Mouse (Mus musculus): Measurements from ENCODE around the gene Muc4.

Gene Muc4

GRCm38 (mm10) chr16:32803901-32804300 lies 68.2 kb downstream of the Muc4 start:
- DNase-seq (ENCODE audit: low spot score in 2 of 2) = no peak

GRCm38 (mm10) chr16:32805151-32805550 lies 69.5 kb downstream of the Muc4 start:
- DNase-seq (ENCODE audit: low spot score in 2 of 2) = no peak

GRCm38 (mm10) chr16:32807408-32808185 lies 71.9 kb downstream of the Muc4 start:
- DNase-seq (ENCODE audit: low spot score in 2 of 2) = no peak

GRCm38 (mm10) chr16:32810321-32810720 lies 74.6 kb downstream of the Muc4 start, which contains the start of gene Smbd1:
Gene Smbd1, minus strand, starts transcription at chr16:32810477.
- DNase-seq (ENCODE audit: low spot score in 2 of 2) = no peak

GRCm38 (mm10) chr16:32812888-32813361 lies 77.2 kb downstream of the Muc4 start:
- peak; percentile 57 to 78 for DNase-seq (ENCODE audit: low spot score in 2 of 2)

GRCm38 (mm10) chr16:32813362-32813761 lies 77.7 kb downstream of the Muc4 start:
- no peak for DNase-seq (ENCODE audit: low spot score in 2 of 2)

- DNase-seq (ENCODE audit: low spot score in 2 of 2) = no peak
These were observed 78.1 kb downstream of the Muc4 start for GRCm38 (mm10) chr16:32813771-32814170.

- no peak for DNase-seq (ENCODE audit: low spot score in 2 of 2)
These were observed 78.9 kb downstream of the Muc4 start for GRCm38 (mm10) chr16:32814539-32814938.

GRCm38 (mm10) chr16:32815160-32815605 lies 79.5 kb downstream of the Muc4 start:
- no peak for DNase-seq (ENCODE audit: low spot score in 2 of 2)

- DNase-seq (ENCODE audit: low spot score in 2 of 2) = no peak
These were observed 82.3 kb downstream of the Muc4 start for GRCm38 (mm10) chr16:32818036-32818435.

- no peak for DNase-seq (ENCODE audit: low spot score in 2 of 2)
These were observed 82.8 kb downstream of the Muc4 start for GRCm38 (mm10) chr16:32818441-32818840.

- DNase-seq (ENCODE audit: low spot score in 2 of 2) = no peak
These were observed 86.2 kb downstream of the Muc4 start for GRCm38 (mm10) chr16:32821772-32822449.

- DNase-seq (ENCODE audit: low spot score in 2 of 2) = no peak
These were observed 86.8 kb downstream of the Muc4 start for GRCm38 (mm10) chr16:32822450-32822827.

- no peak for DNase-seq (ENCODE audit: low spot score in 2 of 2)
These were observed 87.2 kb downstream of the Muc4 start for GRCm38 (mm10) chr16:32822881-32823280.

- no peak for DNase-seq (ENCODE audit: low spot score in 2 of 2)
These were observed 87.8 kb downstream of the Muc4 start for GRCm38 (mm10) chr16:32823487-32823886.

- no peak for DNase-seq (ENCODE audit: low spot score in 2 of 2)
These were observed 88.4 kb downstream of the Muc4 start for GRCm38 (mm10) chr16:32824061-32824460.

GRCm38 (mm10) chr16:32825380-32825779 lies 89.7 kb downstream of the Muc4 start:
- no peak for DNase-seq (ENCODE audit: low spot score in 2 of 2)

GRCm38 (mm10) chr16:32826521-32826920 lies 90.8 kb downstream of the Muc4 start:
- DNase-seq (ENCODE audit: low spot score in 2 of 2) = no peak

GRCm38 (mm10) chr16:32829104-32829503 lies 93.4 kb downstream of the Muc4 start:
- DNase-seq (ENCODE audit: low spot score in 2 of 2) = no peak

- no peak for DNase-seq (ENCODE audit: low spot score in 2 of 2)
These were observed 95.8 kb downstream of the Muc4 start for GRCm38 (mm10) chr16:32831501-32831900.

Measured in frontal cortex, postnatal 14 days (tissue).